Mouse (Mus musculus) urinary bladder, postnatal 36 days (tissue): ENCODE results near the gene S100a8.

Source experiments
- DNase-seq, 2 experiments: peaks; one replicate each; pipeline ENCODE4 v3.0.0; 2022; ENCODE audit warnings: low spot score in 2 of 2, mixed read lengths in 1 of 2

Gene S100a8

GRCm38 (mm10) chr3:90668846-90669245 is at the start of gene S100a8:
TSS of gene S100a8 (plus strand) at chr3:90668978.
- DNase-seq = peak in 1 of 2 experiments; percentile 55

DNA sequence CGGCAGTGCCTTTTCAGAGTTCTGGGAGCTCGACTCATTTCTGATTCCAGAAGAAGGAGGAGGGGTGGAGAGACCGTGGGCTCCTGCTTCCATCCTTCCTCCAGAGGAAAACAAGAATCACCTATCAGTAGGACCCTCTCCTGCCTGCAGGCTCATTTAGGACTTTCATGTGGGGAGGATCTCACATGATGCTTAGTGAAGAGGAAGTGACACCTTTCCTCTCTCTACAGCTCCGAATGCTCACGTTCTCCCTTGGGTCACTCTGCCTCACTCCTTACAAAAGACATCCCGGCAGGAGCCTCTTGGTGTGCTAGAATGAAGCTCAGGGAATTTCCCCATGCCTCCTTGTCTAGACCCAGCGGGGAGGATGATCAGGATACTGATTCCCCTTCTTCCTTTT is 47.2 kb upstream of the S100a8 start:
- no peak for DNase-seq

DNA sequence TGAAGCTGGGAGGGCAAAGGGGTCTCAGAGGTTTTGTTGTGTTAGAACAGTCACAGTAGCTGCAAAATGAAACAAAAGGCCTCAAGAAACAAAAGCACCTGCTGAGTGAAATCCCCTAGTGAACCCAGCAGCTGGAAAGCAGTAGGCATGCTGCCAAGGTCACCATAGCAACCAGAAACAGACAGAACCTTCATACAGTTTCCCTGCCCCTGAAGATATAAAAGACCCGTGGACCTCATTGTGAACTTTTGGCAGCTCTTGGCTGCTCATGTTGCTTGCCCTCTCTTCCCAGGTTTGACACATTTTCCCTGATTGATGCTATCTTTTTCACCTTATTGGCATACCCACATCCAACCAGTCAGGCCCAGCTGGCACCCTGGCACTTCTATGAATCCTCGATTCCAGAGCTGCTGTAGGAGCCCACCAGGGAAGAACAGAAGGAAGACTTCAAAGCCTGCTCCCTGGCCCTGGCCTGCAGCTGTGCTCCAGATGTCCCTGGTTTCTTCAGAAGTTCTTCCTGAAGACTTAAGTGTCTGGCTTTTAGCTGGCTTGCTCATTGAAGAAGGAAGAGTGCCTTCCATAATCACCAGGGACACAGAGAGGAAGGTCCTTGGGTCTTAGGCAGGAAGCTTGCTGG is 45.2 kb upstream of the S100a8 start:
- no peak for DNase-seq

DNA sequence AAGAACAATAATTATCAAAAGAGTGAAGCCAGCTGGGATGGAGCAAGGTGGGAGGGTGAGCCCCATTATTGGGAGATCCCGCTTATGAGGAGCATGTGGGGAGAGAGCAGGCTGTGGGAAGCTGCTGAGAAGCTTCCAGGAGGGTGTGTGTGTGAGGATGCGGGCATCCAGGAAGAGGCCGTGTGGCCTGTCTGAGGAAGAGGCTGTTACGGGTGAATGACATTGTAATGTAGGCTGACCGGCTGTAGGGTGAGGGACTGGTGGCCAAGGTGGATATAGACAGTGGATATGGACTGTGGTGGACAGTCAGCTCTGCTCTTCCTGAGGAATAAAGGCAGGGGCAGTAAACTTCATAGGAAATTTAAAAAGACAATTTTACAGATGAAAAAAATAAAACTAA is 43.3 kb upstream of the S100a8 start:
- no peak for DNase-seq

DNA sequence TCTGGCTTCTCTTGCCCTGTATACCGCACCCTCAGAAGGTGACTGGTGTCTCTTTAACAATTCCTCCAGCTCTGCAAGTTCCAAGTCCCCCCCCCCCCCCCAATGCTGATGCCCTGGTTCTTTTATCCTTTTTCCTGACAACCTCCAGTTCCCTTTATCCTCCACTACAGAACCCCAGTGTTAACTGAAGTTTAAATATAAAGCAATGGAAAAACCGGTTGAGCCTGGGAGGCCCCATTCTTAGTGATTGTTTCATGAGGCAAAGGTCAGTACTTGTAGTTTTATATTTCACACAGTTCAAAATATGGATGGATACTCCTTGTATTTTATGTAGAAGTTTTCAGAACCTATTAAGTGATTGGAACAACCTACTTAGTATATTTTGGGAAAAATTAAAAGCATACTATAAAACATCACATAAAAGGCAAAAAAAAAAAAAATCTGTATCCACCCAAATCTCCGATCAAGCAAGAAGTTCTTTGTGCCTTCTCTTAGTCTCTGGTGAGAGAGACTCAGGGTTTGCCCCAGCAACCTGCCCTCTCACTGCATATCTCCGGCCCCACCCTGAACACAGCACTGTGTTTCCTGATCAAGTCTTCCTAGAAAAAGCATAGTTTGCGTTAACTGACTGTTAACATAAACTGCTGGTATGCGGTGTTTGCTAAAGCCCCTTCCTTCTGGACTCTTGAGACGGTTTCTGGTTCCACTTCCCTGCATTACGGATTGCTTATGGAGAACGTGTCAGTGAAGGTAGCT is 42.3 kb upstream of the S100a8 start:
- no peak for DNase-seq

- no peak for DNase-seq
Measured at GRCm38 (mm10) chr3:90627366-90627765, 41.4 kb upstream of the S100a8 start.

DNA sequence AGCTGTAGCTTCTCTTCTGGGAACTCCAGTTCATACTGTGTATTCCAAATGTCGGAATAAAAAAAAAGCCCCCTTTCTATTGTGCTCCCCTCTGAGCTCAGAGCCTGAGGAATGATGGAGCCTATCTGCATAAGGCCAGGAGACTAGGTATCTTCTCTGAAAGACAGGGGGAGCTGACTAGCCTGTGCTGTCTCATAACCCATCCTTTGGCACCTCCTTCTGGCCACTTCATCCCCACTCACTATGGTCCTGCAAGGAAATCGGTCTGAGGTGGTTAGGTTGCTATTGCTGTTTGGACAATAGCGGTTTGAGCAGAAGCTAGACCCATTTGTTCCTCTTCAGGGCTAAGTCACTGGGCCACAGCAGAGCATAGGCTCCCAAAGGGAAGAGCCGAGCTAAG is 41.0 kb upstream of the S100a8 start:
- DNase-seq = no peak

- DNase-seq = no peak
Measured at GRCm38 (mm10) chr3:90629298-90629697, 39.5 kb upstream of the S100a8 start.

DNA sequence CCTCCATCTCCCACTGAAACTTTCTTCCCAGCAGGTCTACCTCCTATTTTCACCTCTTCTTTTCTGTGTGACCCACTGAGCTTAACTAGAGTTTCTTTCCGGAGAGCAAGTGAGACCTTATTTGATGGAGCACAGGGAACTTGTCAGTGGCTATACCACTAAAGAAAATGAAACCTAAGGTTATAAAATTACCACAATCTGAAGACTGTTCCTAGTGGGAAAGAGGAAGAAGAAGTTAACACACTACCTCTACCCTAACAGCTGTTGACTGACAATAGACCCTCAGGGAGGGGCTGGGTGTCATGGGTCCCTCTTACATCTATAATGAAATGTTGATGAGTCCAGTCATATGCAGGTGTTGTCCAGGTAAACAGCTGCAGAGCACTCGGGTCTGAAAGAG is 36.8 kb upstream of the S100a8 start:
- no peak for DNase-seq

DNA sequence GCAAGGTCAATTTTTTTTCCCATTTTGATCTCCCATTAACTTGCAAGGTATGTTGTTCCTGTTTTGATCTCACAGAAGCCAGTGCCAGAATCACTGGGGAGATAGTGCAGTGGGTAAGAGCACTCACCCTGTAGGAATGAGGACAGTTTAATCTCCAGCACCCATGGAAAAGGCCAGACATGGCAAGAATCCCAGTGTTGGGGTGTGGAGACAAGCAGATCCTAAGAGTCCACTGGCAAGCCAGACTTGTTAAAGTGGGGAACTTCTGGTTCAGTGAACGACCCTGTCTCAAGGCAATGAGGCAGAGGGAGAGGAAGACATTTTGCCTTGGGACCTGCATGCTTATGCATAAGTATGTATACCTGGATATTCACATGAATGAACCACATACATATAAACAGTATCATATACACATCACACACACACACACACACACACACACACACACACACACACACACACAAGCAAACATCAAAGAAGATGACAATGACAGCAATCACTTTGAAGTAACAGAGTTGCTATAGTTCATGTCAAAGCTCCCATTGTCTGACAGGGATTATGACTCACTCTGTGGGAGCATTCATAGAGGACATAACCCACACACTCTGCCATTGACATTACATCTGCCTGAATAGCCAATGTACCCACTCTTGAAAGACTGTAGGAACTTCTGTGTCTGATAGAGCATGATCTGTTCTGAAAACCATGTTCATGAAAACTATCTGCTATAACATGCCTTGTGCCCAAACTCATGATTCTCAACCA is 30.1 kb upstream of the S100a8 start:
- no peak for DNase-seq

- DNase-seq = no peak
Measured at GRCm38 (mm10) chr3:90639511-90640154, 29.1 kb upstream of the S100a8 start.

DNA sequence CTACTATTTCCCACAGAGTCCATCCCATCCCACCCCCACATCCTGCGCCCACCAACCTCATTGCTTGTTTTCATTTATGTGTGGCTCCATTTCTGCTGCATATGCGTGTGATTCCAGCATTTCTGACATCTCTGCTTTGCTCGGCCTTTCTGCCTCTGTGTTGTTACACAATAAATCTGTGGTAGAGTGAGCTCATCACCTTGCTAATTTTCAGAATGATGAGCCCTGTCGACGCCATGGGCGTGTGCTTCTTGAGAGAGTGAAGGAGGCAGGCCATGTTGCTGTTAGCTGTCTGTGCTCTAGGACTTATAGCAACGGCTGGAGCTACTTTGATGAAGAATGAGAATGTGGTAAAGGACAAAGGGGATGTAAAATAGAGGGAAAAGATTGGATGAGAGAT is 27.8 kb upstream of the S100a8 start:
- DNase-seq = no peak

- peak in 1 of 2 experiments; percentile 39 for DNase-seq
Measured at GRCm38 (mm10) chr3:90644220-90644619, 24.6 kb upstream of the S100a8 start.

GRCm38 (mm10) chr3:90647291-90647690 is 21.5 kb upstream of the S100a8 start:
- no peak for DNase-seq

DNA sequence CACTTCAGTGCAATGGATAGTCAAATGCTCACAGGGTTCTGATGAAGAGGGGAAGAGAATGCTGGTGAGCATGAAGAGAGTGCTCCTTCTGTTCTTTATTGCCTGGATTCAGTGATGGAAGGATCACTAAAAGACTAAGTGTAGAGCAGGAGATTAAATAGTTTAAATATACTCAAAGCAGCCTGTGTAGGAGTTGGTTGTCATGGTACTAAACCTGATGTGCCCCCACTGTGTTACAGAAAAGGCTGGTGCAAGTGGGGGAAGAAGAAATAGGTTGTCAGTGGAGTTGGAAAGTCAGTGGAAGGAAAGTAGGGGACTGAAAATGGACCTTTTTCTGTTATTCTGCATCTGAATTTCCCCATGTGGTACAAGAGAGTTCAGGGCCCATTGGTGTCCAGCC is 19.8 kb upstream of the S100a8 start:
- no peak for DNase-seq

DNA sequence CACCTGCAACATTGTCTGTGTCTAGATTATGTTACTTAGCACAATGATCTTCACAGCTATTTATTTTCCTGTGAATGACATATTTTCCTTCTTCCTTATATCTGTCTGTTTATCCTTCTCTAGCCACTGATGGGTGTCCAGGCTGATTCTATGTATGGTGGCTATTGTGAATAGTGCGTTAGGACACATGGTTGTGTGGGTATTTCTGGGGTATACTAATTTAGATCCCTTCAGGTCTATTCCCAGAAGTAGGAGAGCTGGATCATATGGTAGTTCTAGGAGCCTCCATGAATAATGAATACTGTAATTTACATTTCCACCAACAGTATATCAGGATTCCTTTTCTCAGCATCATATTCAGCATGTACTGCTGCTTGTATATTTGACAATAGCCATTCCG is 18.9 kb upstream of the S100a8 start:
- no peak for DNase-seq

GRCm38 (mm10) chr3:90652878-90653508 is 15.8 kb upstream of the S100a8 start:
- peak; percentile 71 to 72 for DNase-seq

- DNase-seq = no peak
Measured at GRCm38 (mm10) chr3:90653717-90654116, 15.1 kb upstream of the S100a8 start, which contains the start of gene S100a7a. TSS of gene S100a7a (plus strand) at chr3:90654017.

GRCm38 (mm10) chr3:90657405-90657804 is 11.4 kb upstream of the S100a8 start:
- no peak for DNase-seq

- DNase-seq = no peak
Measured at GRCm38 (mm10) chr3:90659364-90660044, 9.3 kb upstream of the S100a8 start.

DNA sequence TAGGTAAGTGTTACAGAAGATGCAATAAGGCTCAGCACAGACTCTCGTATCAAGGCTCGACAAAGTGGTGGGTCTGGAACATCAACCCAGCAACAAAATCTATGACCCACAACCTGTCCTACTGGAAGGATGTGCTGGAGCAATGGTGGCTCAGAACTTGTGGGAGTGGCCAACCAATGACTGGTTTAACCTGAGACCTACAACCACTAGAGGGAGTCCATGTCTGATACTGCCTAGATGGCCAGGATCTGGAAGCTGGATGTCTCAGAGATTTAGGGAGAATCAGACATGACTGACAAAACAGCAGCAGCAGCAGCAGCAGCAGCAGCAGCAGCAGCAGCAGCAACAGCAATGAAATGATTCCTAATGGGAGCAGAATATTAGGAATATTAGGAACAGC is 4.6 kb upstream of the S100a8 start:
- no peak for DNase-seq
